Mouse (Mus musculus) midbrain, embryonic 11.5 days (tissue): Measurements from ENCODE around the gene Fetub. TPM values are rescaled to one million over a fixed set of nuclear protein-coding genes. Genes with fewer than 3 reads are reported as not detected.

Experiments used
- ATAC-seq: fragments of 200-750 bp; cut with Nextera tagmentation; 2 replicates; pipeline ENCODE4 v1.8.0; 2017; ENCODE audit warnings: moderate TSS enrichment, moderate library complexity; ENCODE audit not compliant: low FRiP score
- DNase-seq: peaks from one replicate; pipeline ENCODE4 v3.0.0; 2015; ENCODE audit warnings: low spot score; ENCODE audit errors: missing footprints
- H3K27ac ChIP-seq: fragments of 300-500 bp; sonication (generic); 2 replicates; pipeline ENCODE4 v1.5.1; 2014; ENCODE audit warnings: low read depth, low read length
- H3K27me3 ChIP-seq: fragments of 300-500 bp; sonication (generic); 2 replicates; pipeline ENCODE4 v1.6.1; 2014; ENCODE audit warnings: mild to moderate bottlenecking, low read length, moderate library complexity, mixed read lengths; ENCODE audit not compliant: control insufficient read depth, insufficient read depth
- H3K36me3 ChIP-seq: fragments of 300-500 bp; sonication (generic); 2 replicates; pipeline ENCODE4 v1.6.1; 2014; ENCODE audit warnings: mild to moderate bottlenecking, low read length, moderate library complexity, mixed read lengths; ENCODE audit not compliant: control insufficient read depth, insufficient read depth
- H3K4me1 ChIP-seq: fragments of 300-500 bp; sonication (generic); 2 replicates; pipeline ENCODE4 v1.6.1; 2014; ENCODE audit warnings: low read length; ENCODE audit not compliant: control insufficient read depth, insufficient read depth
- H3K4me2 ChIP-seq: fragments of 300-500 bp; sonication (generic); 2 replicates; pipeline ENCODE4 v1.6.1; 2014; ENCODE audit warnings: mild to moderate bottlenecking, moderate library complexity
- H3K4me3 ChIP-seq: fragments of 300-500 bp; sonication (generic); 2 replicates; pipeline ENCODE4 v1.5.1; 2014; ENCODE audit warnings: low read depth, low read length
- H3K9ac ChIP-seq: fragments of 300-500 bp; sonication (generic); 2 replicates; pipeline ENCODE4 v1.6.1; 2014; ENCODE audit warnings: low read length
- H3K9me3 ChIP-seq: fragments of 300-500 bp; sonication (generic); 2 replicates; pipeline ENCODE4 v1.6.1; 2016; ENCODE audit warnings: low read length; ENCODE audit not compliant: control insufficient read depth
- WGBS: fragments of 180-500 bp; shearing (Covaris S2); extraction: QIAGEN DNeasy Blood & Tissue Kit; methylation state at CpG from one replicate; pipeline ENCODE4 v1.1.7; 2014; 5-methylcytosine and 5-hydroxymethylcytosine counted together
- polyA plus RNA-seq: library from polyadenylated mRNA; unstranded; fragments of >200 nt; fragmentation: Nextera tagmentation; extraction: Ambion mirVana; gene quantifications from 2 replicates; pipeline ENCODE4 v1.2.1, GENCODE M21; 2014

Fetub gene
- polyA plus RNA-seq, 1 experiment from 2014 or later: not detected

DNA sequence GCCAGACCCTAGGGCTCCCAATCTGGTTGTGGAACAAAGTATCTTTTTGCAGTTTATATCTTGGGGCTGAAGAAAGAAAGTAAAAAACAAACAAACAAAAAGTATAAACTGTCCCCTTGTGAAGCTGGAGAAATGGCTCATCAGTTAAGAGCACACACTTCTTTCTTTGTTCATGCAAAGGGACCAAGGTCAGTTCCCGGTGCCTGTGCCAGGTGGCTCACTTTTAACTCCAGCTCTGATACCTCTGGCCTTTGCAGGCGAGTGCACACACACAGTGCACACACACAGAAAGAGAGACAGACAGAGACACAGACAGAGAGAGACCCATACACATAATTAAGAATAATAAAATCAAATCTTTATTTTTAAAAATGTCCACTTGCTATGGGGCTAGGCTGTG lies 21.5 kb upstream of the Fetub start:
- ATAC-seq: no peak

DNA sequence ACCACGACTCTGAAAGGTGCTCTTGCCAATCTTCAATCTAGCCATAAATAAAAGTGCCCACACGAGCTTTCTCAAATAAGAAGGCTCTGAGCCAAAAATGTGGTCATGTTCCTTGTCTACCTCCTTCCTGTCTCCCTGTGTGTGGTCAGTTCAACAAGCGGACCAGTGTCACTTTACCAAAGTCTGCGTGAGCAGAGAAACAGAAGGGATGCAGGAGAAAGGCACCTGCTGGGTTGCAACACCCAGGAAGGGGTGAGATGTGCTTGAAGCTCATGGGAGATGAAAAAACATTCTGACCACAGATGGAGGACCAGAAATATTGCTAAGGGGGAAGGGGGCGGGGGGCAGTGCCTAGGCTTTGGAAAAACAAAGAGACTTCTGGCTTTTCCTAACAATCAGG lies 18.8 kb upstream of the Fetub start:
- Histone ChIP-seq H3K9ac (no peak overlapping the region), H3K4me2 (no peak overlapping the region), H3K4me3 (no peak overlapping the region), H3K9me3 (no peaks in the 10 kb centered on the region), H3K36me3 (no peaks in the 10 kb centered on the region; the same call in 1 of the 2 replicates), H3K27ac (no peak overlapping the region), H3K4me1 (no peaks in the 10 kb centered on the region), H3K27me3 (no peaks in the 10 kb centered on the region)
- no peak for ATAC-seq
- 71% methylated on average over 5 of the region's 5 CpGs for WGBS
- DNase-seq: no peak

More for the DNA sequence above, 21.5 kb upstream of the Fetub start:
- no peaks in the 10 kb centered on the region for H3K9me3 ChIP-seq
- no peak overlapping the region for H3K9ac ChIP-seq
- H3K27ac ChIP-seq: no peak overlapping the region
- H3K4me3 ChIP-seq: no peak overlapping the region
- no peaks in the 10 kb centered on the region; the same call in 1 of the 2 replicates for H3K36me3 ChIP-seq
- H3K4me1 ChIP-seq: no peaks in the 10 kb centered on the region
- H3K27me3 ChIP-seq: no peaks in the 10 kb centered on the region
- no peak overlapping the region for H3K4me2 ChIP-seq
- no peak for DNase-seq
- WGBS: 75% methylated on average over 2 of the region's 2 CpGs

DNA sequence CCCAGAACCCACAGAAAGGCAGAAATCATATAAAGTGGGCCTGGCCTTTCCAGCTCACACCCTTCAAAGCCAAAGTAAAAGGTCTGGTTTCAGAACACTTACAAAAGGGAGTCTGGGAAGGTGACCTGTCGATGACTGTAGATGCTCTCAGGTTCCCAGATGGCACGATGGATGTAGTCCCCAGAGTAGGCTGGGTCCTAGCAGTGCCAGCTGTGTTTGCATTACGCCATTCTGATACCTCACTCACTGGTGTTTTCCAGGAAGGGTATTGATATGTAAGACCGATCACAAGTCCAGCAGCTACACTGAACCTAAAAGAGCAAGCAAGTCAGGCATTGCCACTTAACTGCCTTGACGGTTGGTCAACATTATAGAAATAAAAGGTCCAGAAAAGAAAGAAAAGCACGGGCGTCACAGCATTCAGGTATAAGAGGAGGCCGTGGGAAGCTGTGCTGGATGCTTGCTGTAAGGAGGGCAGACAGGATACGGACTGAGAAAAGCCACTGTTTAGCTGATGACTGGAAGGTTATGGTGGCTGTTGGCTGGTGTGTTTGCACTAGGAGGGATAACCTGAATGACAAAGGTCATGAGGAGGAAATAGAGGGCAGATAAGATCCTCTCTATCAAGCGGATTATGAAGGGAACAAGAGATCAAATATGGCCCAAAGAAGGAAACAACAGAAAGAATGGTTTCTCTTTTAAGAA lies 18.1 kb upstream of the Fetub start:
- no peaks in the 10 kb centered on the region; the same call in 1 of the 2 replicates for H3K36me3 ChIP-seq
- no peaks in the 10 kb centered on the region for H3K4me1 ChIP-seq
- H3K27ac ChIP-seq: no peak overlapping the region
- no peak for DNase-seq
- no peak overlapping the region for H3K9ac ChIP-seq
- no peak for ATAC-seq
- no peaks in the 10 kb centered on the region for H3K9me3 ChIP-seq
- H3K4me2 ChIP-seq: no peak overlapping the region
- H3K27me3 ChIP-seq: no peaks in the 10 kb centered on the region
- WGBS: 81% methylated on average over 10 of the region's 10 CpGs
- H3K4me3 ChIP-seq: no peak overlapping the region

DNA sequence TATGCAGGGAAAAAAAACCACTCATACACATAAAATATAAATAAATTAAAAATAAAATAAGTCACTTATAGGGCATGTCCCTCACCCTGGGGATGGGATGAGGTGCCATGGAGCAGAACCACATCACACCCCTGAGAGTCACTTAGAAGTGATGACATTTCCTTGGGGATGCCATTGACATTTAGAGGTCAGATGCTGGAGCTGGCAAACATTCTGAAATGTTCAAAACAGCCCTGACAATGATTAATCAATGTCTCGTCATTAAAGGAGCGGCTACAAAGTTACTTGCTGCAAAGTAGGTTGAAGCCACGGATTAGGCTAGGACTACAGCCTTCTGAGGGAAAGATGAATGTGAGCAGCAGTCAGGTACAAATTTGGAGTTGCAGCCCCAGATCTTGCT lies 16.8 kb upstream of the Fetub start:
- Histone ChIP-seq H3K9ac (no peak overlapping the region), H3K4me1 (no peaks in the 10 kb centered on the region), H3K4me2 (no peak overlapping the region), H3K36me3 (no peaks in the 10 kb centered on the region; the same call in 1 of the 2 replicates), H3K4me3 (no peak overlapping the region), H3K9me3 (no peaks in the 10 kb centered on the region), H3K27ac (no peak overlapping the region), H3K27me3 (no peaks in the 10 kb centered on the region)
- 81% methylated on average over 3 of the region's 3 CpGs for WGBS
- ATAC-seq (no peak), DNase-seq (no peak)

DNA sequence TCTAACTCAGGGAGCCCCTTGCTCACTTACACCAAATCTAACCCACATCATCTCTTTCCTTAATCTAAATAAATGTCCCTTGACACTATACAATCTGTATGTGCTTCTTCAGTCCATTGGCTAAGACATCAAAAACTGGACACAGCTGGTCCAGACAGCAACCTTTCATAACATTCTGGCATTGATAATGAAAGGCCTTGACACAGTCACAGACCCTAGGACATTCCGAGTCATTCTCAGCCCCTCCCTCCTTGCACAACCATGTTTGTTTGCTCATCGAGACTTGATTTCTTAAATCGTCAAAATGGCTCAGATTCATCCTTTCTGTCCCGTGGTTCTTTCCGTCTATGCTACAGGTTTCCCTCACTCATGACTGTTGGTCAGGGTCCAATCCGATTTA lies 8.8 kb upstream of the Fetub start:
- Histone ChIP-seq H3K9me3 (no peaks in the 10 kb centered on the region), H3K4me1 (no peaks in the 10 kb centered on the region), H3K36me3 (no peaks in the 10 kb centered on the region), H3K9ac (no peak overlapping the region), H3K27ac (no peak overlapping the region), H3K27me3 (no peaks in the 10 kb centered on the region), H3K4me2 (no peak overlapping the region), H3K4me3 (no peak overlapping the region)
- DNase-seq (no peak), ATAC-seq (no peak)
- WGBS: 93% methylated on average over 6 of the region's 6 CpGs

DNA sequence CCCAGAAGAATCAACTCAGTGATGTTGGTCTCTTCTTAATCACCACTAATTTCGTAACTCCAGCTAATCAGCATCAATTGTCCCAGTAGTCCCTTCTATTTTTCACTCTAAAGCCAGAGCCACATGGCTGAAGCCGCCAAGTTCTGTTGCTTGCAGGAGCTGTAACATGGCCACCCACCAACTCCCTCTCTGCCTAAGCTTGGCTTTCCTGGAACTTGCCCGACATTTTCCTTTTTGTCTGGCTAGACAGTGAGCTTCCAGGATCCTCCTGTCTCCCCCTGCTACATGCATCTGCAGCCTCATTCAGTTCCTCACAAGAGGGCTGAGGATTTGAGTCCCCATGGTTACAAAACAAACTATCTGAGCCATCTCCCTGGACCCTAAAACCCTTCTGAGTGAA lies 6.1 kb upstream of the Fetub start:
- ATAC-seq: no peak
- DNase-seq: peak; percentile 49
- Histone ChIP-seq H3K4me2 (no peak overlapping the region), H3K9me3 (no peaks in the 10 kb centered on the region), H3K36me3 (no peaks in the 10 kb centered on the region), H3K27me3 (no peaks in the 10 kb centered on the region), H3K4me3 (no peak overlapping the region), H3K9ac (no peak overlapping the region), H3K4me1 (no peaks in the 10 kb centered on the region), H3K27ac (no peak overlapping the region)
- WGBS: 75% methylated on average over 3 of the region's 3 CpGs

DNA sequence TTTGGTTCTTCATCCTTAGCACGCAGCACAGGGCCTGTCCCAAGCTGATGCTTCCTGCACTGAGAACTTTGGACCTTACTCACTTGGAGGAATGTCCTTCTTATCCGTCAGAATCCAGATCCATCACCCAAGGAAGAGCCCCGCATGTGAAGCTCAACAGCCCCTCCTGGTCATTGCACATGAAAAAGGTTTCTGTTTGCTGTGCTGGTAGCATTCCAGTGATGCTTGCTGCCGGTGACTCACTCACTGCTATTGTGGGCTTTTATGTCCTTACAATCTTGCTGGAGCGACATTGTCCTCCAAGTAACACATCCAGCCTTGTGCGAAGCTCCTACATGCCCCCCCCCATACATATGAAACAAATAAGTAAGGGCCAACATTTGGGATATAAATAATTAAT lies 5.2 kb upstream of the Fetub start:
- H3K4me2 ChIP-seq: no peak overlapping the region
- ATAC-seq: no peak
- H3K27ac ChIP-seq: no peak overlapping the region
- H3K36me3 ChIP-seq: no peaks in the 10 kb centered on the region
- H3K9me3 ChIP-seq: no peaks in the 10 kb centered on the region
- no peak overlapping the region for H3K4me3 ChIP-seq
- WGBS: 89% methylated on average over 6 of the region's 6 CpGs
- H3K9ac ChIP-seq: no peak overlapping the region
- no peaks in the 10 kb centered on the region for H3K27me3 ChIP-seq
- DNase-seq: no peak
- H3K4me1 ChIP-seq: no peaks in the 10 kb centered on the region

DNA sequence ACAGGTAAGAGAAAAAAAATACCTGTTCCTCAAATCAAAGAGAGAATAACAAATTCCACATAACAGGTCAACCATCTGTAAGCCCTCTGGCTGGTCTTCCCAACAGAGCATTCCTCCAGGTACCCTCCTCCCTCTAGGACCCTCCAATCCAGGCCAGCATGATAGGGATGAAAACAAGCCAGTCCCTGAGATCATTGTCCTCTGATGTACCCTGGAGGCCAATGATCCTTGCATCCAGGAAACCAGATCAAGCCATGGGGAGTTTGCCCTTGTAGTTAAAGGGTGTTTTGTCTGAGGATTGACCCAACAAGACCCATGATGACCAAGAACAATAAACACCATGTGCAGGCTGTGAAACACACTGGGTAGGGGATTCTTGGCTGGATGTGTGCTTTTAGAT lies 3.9 kb upstream of the Fetub start:
- H3K4me3 ChIP-seq: no peak overlapping the region
- no peaks in the 10 kb centered on the region for H3K9me3 ChIP-seq
- no peak overlapping the region for H3K4me2 ChIP-seq
- no peak overlapping the region for H3K27ac ChIP-seq
- H3K36me3 ChIP-seq: no peaks in the 10 kb centered on the region
- DNase-seq (peak; percentile 65), ATAC-seq (no peak)
- no peak overlapping the region for H3K9ac ChIP-seq
- no peaks in the 10 kb centered on the region for H3K27me3 ChIP-seq
- H3K4me1 ChIP-seq: no peaks in the 10 kb centered on the region

DNA sequence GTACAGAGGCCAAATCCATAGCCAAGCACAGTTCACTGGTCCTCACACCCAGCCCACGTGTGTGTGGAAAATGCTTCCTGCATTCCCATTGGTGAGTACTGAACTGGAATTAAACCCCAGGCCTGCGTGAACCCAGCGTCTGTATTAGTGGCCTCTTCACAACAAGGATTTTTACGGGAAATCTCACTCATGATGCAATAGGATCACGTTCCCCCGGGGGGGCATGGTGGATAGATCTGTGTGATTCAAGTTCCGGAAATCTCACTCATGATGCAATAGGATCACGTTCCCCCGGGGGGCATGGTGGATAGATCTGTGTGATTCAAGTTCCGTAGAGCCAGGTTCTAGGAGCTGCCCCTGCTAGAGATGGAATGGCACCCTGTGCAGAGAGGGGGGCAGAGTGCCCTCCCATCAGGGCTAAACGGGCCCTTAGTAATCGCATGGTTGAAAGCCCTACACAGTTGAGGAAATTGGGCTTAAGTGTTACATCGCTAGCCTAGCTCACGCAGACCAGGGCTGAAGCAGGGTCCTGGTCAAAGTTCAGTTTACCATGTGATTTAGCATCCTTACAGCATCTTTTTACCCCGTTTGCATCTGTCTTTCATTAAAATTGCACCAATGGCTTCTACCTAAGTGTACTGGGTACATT lies 654 bp downstream of the Fetub start:
- peak; percentile 66 for DNase-seq
- Histone ChIP-seq H3K27ac (no peak overlapping the region), H3K36me3 (no peaks in the 10 kb centered on the region), H3K4me1 (no peaks in the 10 kb centered on the region), H3K27me3 (no peaks in the 10 kb centered on the region), H3K9me3 (no peaks in the 10 kb centered on the region), H3K4me2 (no peak overlapping the region), H3K4me3 (no peak overlapping the region), H3K9ac (no peak overlapping the region)
- no peak for ATAC-seq
- 77% methylated on average over 15 of the region's 15 CpGs for WGBS
